Mouse (Mus musculus) spleen, postnatal 4 days (tissue): ENCODE measurements around the gene Cdc7.
"Not testable (repeated sequence)": the region's sequence is repeated elsewhere in the genome, so short reads cannot be mapped to it uniquely, and the experiment has no call there.

Source experiments
- DNase-seq, 2 experiments: peaks; one replicate each; pipeline ENCODE4 v3.0.0; 2022; ENCODE audit warnings: low spot score in 2 of 2

The Cdc7 gene

DNA sequence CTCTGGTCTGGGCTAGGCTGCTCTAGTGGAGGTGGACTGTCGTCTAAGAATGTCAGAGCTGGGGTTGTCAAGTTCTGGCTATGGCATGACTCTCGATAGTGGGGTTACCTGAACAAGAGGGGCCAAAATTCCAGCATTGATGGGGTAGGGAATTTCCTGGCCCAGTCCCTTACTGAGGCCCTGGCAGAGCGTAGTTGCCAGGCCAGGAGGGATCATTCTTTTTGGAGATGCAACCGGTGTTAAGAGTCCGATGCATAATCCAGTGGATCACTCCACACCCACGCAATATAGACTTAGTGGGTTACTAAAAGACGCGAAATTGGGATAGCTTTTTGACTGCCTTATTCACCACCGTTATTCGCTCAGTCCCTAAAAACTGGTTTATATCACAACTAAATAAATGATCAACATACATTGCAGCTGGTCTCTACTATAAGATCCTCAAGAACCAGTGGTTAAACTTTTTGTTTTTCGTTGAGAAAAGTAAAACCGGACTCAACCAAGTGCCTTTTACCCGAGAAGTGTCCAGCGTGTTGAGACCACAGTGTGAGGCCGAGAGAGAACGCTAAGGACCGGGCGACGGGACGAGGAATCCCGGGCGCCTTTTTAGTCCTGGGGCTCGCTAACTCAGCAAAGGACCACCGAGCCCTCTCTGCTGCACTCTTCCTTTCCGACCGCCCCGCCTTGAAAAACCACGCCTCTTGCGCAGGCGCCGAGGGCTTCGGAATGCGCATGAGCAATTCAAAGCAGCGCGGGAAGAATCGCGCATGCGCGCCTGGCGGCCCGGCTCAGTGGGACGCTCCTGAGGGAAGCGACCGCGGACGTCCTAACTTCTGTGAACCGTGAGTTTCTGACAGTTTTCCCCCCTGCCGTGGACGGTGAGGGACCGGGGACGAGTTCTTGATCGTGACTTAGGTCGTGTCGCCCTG, at the start of gene Cdc7:
Gene Cdc7, plus strand, starts transcription at position 739 of the 929 bp plus-strand sequence.
- peak; percentile 94 to 98 for DNase-seq

DNA sequence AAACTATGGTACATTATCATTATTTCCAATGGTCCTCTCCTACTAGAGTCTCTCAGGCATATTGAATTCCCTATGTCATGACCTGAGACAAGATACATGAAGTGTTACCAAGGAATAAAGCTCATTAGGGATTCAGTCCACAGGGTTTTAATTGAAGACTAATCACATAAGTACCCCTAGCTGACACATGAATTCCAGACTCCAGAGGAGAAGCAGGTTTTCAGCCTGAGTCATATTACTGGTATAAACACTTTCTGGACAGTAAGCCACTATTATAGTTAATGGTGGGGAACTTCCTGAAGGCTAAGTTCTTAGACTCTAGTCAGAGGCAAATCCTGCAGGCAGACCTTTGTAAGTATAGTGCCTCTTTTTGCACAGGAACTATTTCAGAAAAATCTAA, 44.8 kb upstream of the Cdc7 start:
- DNase-seq, result no peak

DNA sequence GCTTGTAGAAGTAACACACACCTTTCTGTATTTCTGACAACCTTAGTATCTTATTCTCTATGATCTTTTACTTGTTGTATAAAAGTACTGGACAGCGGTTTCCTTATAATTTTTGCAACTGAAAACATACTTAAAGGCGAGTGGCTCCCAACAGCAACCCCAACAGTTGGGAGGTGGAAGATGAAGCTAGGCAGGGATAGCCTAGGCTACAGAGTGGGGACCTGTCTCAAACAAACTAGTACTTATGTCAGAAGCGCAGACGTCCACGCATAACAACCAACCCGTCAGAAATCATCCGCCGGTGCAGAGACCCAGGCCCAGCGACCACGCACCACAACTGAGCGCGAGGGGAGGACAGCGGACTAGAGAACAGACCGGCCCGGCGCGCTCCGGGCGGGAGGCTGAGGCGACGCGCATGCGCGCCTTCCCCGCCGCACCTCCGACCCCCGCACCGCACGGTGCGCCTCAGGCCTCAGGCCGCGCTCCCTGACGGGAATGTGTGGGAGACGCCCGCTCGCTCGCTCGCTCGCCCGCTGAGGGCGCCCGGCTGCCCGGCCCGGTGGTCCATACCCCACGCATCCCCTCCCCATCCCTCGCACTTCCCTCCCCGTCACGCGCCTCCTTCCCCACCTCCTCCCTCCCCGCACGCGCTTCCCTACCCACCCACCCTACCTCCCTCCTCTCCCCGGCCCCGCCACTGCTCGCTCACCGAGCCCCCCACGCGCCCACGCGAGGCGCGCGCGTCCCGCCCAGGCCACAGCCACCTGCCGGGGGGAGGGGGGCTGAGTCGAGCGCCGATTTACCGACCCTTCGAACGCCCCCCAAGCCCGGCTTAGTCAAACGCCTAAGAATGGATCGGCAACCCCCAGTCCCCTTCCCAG, 38.4 kb upstream of the Cdc7 start, which contains the start of gene Hfm1:
Gene Hfm1, minus strand, starts transcription at position 834 of the 881 bp plus-strand sequence.
- peak; percentile 49 to 79 for DNase-seq

DNA sequence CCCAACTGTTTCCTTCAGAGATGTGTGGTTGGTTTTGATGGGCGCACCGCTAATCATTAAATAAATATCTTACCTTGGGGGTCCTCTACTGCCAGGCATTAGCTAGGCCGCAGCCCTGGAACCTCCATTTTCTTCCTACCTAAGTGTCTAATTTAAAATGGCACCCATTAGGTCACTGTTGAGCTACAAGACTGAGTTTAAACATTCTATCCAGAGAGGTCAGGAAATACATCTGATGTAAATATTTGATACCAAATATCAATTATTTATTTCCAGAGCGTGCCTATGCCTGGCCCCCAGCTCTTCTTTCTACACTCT, 37.8 kb upstream of the Cdc7 start:
- no peak for DNase-seq

DNA sequence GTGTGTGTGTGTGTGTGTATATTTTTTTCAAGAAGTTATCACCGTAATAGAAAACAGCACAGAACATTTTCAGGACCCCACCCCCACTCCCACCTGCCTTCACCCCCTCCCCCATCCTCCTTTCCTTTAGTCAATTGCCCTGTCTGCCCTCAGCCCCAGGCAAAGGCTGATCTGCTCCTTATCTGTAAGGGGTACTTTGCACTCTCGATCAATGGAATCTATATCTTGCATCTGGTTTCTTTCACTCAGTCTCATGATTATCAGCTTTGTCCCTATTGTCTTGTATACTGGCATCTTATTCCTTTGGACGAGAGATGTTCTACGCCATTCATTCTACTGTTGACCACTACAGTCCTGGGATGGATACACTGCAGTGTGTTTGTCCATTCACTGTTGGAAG, 36.1 kb upstream of the Cdc7 start:
- no peak for DNase-seq

DNA sequence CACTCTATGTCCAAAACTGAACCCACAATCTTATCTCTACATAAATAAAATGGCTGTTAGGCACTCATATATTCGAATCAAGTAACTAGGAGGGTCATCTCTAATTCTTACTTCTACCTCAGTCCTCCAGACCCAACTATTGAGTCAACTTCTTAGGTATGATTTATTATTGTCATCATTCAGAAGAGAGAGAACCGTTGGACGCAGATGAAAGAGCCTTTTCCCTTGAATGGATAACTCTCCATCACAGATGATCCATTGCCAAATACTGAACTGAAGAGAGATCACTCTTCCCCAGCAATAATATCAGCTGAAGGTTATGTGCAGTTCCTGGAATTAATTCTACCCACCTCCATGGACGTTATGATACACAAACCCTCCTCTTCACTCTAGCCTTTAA, 17.8 kb upstream of the Cdc7 start:
- no peak for DNase-seq

DNA sequence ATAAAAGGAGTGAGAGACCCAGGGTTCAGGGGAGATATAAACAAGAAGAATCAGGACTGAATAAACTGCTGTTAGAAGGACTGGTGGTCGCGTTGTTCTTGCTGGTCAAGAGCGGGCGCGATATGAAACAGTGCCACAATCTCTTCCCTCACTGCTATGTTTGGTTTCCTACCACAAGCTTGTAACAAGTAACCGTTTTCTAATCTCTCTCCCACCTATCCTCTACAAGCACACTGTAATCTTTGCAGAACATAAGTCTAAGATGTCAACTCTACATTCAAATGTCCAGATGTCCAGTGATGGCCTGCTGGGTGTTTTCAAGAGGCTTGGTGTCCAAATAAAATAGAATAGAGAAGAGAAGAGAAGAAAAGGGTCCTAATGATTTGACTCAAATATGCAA, 15.4 kb upstream of the Cdc7 start:
- DNase-seq, result no peak

DNA sequence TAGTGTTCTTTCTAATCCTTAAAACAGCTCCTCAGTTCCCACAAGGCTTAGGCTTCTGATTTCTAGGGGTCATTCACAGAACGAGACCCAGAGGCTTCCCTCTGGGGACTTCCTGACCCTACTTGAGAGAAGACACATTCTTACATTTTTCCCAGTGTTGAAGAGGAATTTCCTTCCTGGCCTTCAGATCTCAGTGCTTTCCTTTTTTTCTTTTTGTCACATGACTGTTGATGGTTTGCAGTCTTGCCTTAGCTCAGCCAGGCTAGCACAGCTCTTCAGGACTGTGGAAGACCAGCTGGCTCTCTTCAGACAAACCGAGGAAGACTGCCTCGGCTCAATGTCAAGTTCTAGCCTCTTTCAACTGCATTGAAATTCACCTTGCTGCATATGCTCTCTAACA, 7.7 kb upstream of the Cdc7 start:
- no peak for DNase-seq

DNA sequence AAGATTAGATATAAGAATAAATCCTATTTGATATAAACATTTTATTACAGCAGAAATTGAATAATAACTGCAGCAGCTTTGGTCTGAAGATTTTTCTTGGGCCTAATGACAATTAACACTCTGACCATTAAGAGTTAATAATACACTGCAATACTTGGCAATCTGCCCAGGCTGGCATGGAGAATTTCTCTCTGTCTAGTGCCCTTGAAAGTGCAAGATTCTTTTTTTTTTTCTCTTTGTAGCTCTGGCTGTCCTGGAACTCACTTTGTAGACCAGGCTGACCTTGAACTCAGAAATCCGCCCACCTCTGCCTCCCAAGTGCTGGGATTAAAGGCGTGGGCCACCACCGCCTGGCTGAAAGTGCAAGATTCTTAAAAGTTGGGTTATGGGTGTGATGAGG, 5.1 kb upstream of the Cdc7 start:
- peak in 1 of 2 experiments; percentile 26 for DNase-seq

DNA sequence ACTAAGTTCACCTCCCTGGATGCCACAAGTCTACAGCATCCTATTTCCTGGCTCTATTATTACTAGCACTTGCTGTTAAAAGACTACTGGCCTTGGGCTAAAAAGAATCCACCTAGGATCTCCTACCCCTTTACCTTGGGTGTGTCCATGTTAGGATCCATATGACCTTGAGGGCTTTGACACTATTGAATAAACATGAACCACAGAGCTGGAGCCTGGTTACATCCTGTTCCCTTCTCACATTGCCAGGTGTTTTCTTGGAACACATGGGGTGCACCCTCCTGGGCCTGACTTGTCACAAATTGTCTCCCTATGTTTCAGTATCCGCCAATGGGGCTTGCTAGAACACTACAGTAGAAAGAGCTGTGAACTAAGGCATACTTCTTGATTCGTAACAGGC, 3.7 kb upstream of the Cdc7 start:
- DNase-seq, result no peak

DNA sequence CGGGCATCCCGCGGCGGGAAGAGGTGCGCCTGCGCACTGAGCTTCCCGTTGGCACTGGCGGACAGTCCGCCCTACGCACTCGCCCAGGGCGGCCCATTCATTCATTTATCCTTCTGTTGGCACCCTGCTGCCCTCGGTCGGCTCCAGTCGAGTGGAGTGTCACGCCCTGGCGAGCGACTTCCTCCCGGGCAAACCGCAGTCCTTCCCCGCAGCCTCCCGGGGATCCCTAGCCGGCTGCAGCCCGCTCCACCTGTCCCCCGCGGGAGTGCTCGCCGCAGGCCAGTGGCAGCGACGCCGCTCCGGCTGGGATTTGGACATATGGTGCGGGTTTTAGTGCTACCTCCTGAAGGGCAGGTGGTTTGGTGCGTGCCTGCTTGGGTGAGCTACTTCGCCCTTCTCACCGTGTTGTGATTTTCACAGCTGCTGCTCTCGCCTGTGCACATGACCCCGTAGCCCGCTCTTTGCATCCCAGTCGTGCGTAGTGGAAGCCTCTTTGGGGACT, 442 bp downstream of the Cdc7 start:
- DNase-seq, result no peak

DNA sequence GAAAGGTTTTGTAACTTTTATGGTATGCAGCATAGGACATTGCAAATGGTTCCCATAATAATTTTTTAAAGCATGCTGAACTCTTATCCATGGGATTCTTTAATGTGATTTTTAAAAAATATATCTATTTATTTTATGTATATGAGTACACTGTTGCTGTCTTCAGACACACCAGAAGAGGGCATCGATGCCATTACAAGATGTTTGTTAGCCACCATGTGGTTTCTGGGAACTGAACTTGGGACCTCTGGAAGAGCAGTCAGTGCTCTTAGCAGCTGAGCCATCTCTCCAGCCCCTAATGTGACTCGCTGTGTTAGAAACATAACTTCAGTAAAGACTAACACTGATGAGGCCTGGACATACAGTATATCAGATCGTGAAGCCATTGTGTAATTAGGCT, 2.3 kb downstream of the Cdc7 start:
- DNase-seq, result no peak

DNA sequence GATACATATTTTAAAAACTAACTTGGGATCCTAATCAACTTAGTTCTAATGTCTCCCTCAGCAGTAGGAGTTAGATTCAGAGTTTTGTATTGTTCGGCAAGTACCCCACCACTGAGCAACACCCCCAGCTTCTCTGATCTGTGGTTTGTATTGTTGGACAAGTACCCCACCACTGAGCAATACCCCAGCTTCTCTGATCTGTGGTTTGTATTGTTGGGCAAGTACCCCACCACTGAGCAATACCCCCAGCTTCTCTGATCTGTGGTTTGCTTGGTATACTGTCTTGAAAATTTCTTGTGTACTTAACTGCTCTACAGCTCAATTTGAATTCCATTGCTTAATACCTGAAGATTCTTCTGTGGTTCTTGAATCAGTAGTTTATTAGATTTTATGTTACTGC, 3.5 kb downstream of the Cdc7 start:
- no peak for DNase-seq

DNA sequence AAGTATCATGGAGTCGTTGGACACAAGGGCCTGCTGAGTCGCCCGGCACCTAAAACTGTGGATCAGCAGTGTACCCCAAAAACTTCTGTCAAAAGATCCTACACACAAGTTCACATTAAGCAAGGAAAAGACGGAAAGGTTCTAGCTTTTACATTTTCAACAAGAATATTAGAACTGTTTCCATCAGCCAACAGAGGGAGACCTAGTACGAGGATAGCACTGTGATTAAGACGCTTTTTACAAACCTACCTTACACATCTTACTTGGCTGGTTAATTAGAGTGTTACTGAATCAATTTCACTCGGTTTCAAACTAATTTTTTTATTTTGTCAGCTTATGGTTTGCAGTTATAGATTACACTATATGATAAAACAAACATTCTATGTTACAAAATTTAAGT, 9.8 kb downstream of the Cdc7 start:
- DNase-seq, result no peak

DNA sequence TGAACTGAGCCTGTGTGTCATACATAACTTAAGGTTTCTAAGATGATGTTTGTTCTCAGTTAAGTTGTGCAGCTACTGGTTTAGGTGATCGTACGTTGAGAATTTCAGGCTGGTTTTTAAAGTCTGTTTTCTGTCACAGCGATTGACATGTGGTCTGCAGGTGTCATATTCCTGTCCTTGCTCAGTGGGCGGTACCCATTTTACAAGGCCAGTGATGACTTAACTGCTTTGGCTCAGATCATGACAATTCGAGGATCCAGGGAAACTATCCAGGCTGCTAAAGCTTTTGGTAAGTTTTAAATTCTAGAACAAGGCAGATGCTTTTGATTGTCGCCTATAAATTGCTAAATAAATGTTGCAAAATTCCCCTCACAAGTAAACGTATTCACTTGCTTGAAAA, 15.0 kb downstream of the Cdc7 start:
- DNase-seq, result no peak

DNA sequence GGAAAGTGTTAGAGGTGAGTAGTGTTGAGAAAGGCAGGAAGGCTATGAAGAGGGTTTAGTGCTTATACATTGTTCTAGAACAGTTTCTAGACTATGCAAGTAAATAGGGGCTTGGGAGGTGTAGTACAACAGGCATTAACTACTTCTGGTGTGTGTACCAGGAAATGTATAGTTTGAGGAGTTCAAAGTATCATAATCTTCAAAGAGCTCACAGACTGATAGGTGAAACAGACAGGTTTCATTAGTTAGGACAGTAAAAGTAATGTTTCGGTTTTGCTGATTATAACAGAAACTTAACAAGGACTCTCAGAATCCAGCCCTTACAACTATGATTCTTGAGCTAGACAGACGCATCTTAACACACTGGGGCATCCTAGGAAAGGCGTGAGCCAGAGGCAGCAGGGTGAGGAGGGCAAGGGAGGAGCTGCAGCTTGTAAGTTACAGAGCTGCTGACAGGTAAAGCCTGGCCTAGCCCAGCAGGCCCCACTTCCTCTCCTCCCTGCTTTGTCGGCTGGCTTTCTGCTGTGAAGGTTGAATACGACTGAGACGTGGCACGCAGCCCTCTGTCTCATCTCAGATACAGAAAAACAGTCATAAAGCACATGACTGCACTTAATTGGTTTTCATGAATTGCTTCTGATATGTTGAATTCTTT, 18.3 kb downstream of the Cdc7 start:
- DNase-seq, result no peak

DNA sequence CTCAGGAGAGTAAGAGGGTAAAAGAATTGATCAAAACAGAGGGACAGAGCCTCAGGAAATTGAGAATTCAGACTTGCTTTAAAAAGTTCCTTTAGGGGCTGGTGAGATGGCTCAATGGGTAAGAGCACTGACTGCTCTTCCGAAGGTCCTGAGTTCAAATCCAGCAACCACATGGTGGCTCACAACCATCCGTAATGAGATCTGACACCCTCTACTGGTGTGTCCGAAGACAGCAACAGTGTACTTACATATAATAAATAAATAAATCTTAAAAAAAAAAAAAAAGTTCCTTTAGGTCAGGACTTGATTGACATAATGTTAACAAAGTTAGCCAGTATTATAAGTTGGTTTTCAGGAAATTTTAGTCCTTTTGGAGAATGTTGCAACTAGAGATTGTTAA, 20.8 kb downstream of the Cdc7 start:
- not testable (repeated sequence) for DNase-seq

DNA sequence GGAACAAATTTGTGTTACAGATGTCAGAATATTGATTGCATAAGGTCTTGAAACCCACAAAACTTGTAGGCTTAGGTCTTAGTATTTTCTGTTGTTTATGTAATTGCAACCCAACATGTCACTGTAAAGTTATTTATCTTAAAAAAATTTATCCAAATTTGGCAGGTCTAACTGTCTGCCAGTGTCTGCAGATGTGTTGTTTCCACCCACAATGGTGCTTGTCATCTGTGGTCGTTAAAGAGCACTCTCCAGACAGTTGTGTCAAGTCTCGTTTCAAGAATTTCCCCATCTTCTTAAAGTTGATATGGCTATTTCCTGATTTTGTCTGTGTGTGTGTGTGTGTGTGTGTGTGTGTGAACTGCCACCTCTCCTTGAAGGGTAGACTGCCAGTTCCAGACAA, 21.5 kb downstream of the Cdc7 start:
- no peak for DNase-seq

DNA sequence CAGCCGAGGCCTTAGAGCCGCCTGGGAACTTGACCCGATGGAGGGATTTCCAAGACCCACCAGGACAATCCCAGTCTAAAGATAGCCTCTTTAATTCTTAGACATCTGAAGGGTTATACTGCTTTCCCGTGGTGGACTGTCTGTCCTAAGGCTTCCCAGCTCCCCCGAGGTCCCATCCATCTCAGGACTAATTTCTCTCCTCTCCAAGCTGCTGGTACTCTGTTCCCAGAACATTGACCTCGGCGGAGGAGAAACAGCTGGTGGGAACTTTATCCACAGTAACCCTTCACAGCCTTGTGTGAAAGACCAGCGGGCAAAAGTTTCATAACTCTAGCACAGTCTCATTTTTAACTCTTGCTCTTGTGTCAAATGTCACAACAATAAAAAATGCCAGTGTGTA, 25.1 kb downstream of the Cdc7 start:
- no peak for DNase-seq

DNA sequence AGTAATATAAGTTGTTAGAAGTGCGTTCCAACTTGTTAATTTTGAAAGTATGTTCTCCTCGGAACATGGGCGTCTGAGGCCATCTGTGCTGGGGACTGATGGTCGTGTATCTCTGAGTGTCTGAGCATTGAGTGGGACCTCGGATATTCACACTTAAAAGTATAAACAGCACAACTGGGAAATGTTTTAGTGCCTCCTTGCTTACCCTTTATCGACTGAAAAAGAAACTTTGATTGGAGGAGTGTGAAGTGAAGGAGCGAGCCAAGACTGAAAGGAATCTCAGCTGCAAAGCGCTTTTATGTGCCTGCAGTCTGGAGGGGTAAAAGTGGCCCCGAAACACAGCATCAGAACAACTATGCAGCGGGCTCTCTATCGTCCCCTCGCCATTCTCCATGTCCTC, 25.7 kb downstream of the Cdc7 start:
- DNase-seq, result no peak

DNA sequence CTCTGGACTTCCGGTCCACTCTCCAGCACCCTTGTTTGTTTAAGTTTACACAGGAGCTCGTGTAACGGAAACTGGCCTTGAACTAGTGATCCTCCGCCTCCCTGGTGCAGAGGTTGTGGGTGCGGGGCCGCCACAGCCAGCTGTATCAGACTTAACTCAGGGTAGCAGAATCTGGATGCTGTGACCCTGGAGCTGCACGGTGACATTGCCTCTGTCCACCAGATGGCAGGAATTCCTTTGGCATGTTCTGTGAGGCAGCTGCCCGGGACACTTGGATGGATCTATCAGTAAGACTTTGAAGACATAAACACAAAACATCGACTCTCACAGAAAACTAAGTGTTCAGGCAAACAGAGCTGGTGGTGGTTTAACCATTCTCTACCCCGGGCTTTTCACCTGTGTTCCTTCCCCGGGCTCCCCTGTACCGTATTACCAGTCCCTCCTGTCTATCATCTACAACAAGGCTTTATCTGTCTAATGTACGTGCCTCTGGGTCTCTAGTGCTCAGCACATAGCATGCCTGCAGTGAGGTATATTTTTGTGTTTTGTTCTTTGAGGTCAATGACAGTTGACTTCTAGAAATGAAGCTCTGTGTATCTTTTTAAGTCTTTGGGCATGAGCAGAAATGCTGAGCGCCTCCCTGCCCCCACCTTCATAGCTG, 26.6 kb downstream of the Cdc7 start:
- DNase-seq, result peak in 1 of 2 experiments; percentile 25
